Mouse (Mus musculus) heart, embryonic 16.5 days (tissue): ENCODE results near the gene Crocc2. TPM values are rescaled to one million over a fixed set of nuclear protein-coding genes. Genes with fewer than 3 reads are reported as not detected.

Experiments used
- ATAC-seq: fragments of 200-750 bp; cut with Nextera tagmentation; replicated peaks from 2 replicates; pipeline ENCODE4 v1.8.0; 2017; ENCODE audit warnings: moderate number of reproducible peaks; ENCODE audit not compliant: insufficient read depth, low FRiP score; ENCODE audit errors: extremely low read depth
- H3K27ac ChIP-seq: fragments of 300-500 bp; sonication (generic); 2 replicates; pipeline ENCODE4 v1.5.1; 2014; ENCODE audit warnings: mild to moderate bottlenecking, low read length, control low read depth, moderate library complexity
- H3K27me3 ChIP-seq: fragments of 300-500 bp; sonication (generic); 2 replicates; pipeline ENCODE4 v1.6.1; 2014; ENCODE audit warnings: low read length, mixed read lengths; ENCODE audit not compliant: control insufficient read depth, insufficient read depth
- H3K36me3 ChIP-seq: fragments of 300-500 bp; sonication (generic); 2 replicates; pipeline ENCODE4 v1.6.1; 2014; ENCODE audit not compliant: control insufficient read depth, insufficient read depth
- H3K4me1 ChIP-seq: fragments of 300-500 bp; sonication (generic); 2 replicates; pipeline ENCODE4 v1.6.1; 2014; ENCODE audit warnings: low read length, mixed read lengths; ENCODE audit not compliant: control insufficient read depth, insufficient read depth
- H3K4me2 ChIP-seq: fragments of 300-500 bp; sonication (generic); 2 replicates; pipeline ENCODE4 v1.6.1; 2014; ENCODE audit warnings: low read depth, mild to moderate bottlenecking, control low read depth, low read length
- H3K4me3 ChIP-seq: fragments of 300-500 bp; sonication (generic); 2 replicates; pipeline ENCODE4 v1.5.1; 2014; ENCODE audit warnings: mild to moderate bottlenecking, control low read depth, low read length
- H3K9ac ChIP-seq: fragments of 300-500 bp; sonication (generic); 2 replicates; pipeline ENCODE4 v1.6.1; 2014; ENCODE audit warnings: low read length, control low read depth
- H3K9me3 ChIP-seq: fragments of 300-500 bp; sonication (generic); replicated peaks from 2 replicates; pipeline ENCODE4 v1.6.1; 2016; ENCODE audit warnings: low read length; ENCODE audit not compliant: control insufficient read depth
- WGBS: fragments of 180-500 bp; shearing (Covaris S2); extraction: QIAGEN DNeasy Blood & Tissue Kit; methylation state at CpG from one replicate; pipeline ENCODE4 v1.1.7; 2014; 5-methylcytosine and 5-hydroxymethylcytosine counted together
- polyA plus RNA-seq: library from polyadenylated mRNA; unstranded; fragments of >200 nt; fragmentation: Nextera tagmentation; extraction: Ambion mirVana; gene quantifications from 2 replicates; pipeline ENCODE4 v1.2.1, GENCODE M21; 2015

Gene Crocc2
- polyA plus RNA-seq, 1 experiment from 2014 or later, result 0.38 TPM

DNA sequence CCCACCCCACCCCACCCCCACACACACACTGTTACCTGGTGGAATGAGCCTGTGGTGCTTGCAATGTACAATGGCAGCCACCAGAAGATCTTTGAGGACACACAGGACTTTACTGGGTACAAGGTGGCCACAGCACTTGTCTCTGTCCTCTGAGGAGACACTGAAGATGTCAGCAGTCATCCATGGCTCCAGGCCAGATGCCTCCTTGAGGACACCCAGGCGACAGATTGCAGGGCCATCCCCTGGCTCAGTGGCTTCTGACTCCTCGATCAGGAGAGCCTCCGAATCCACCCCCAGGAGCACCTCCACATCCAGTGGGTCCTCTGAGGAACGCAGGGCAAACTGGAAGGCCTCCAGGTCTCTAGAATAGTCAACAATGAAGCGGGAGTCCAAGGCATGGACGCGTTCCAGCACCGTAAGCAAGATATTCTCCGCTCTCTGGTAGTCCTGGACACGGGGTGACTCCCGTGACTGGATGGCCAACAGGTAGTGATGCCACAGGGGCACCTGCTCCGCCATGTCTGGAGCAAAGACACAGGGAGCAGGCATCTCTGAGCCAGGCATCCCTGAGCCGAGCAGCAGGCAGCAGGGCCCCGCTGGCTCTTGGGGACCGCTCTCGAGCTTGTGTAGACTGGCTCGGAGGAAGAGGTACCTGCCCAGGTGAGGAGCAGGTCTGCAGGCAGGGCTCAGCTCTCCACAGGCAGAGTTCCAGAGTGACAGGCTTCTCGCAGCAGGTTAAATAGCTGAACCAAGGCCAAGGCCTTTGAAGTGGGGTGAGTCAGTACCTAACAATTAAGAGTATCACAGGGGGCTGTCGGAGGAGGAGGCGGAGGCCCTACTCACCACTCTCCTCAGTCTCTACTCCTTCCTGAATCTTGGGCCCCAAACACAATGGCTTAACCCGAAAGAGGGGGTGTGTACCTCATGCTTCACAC, 8.7 kb upstream of the Crocc2 start:
- H3K4me1 ChIP-seq, result no peaks in the 10 kb centered on the region
- no peak overlapping the region for H3K9ac ChIP-seq
- no peak overlapping the region for H3K4me3 ChIP-seq
- ATAC-seq, result no peak
- 68% methylated on average over 21 of the region's 21 CpGs for WGBS
- no peak overlapping the region for H3K4me2 ChIP-seq
- no peak overlapping the region for H3K27ac ChIP-seq
- peaks cover 14% of the 10 kb centered on the region; the same call in 1 of the 2 replicates for H3K27me3 ChIP-seq
- no peaks in the 10 kb centered on the region for H3K36me3 ChIP-seq
- no peaks in the 10 kb centered on the region for H3K9me3 ChIP-seq

DNA sequence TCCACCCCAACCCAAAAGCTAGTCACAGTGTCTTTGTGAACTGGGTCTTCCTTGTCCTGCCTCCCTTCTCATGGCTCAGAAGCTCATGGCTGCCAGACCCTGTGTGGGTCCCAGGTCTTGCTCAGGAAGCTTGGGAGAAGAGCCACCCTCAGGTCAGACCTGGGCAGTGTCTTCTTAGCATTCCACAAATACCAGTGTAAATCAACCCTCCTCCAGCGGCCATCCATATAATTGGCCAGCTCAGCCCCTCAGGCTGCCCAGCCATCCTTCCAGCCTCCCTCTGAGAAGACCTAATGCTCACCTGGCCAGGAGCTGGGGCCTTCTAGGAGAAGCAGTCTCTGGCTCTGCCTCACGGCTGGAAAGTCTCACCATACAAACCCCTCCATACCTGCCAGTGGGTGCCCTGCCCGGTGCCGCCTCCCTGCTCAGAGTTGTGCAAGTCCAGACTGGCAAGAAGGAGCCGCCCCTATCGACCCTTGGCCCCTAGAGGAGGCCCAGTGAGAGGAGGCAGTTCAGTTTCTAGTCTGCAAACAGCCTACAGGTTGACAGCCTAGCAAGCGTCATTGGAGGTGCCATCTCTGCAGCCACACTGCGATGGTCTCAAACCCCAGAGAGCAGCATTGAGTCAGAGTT, 7.9 kb upstream of the Crocc2 start, which contains the start of gene 2310007B03Rik:
2310007B03Rik (minus strand) TSS at position 448 of the 633 bp plus-strand sequence.
- Histone ChIP-seq H3K4me3 (no peak within 1 kb of the TSS), H3K9me3 (no peaks in the 10 kb centered on the region), H3K9ac (no peak within 1 kb of the TSS), H3K4me2 (no peak within 1 kb of the TSS), H3K27ac (no peak within 1 kb of the TSS), H3K4me1 (no peaks in the 10 kb centered on the region), H3K36me3 (no peaks in the 10 kb centered on the region), H3K27me3 (peaks cover 16% of the 10 kb centered on the region; the same call in 1 of the 2 replicates)
- WGBS, result 75% methylated on average over 8 of the region's 8 CpGs
- no peak for ATAC-seq

DNA sequence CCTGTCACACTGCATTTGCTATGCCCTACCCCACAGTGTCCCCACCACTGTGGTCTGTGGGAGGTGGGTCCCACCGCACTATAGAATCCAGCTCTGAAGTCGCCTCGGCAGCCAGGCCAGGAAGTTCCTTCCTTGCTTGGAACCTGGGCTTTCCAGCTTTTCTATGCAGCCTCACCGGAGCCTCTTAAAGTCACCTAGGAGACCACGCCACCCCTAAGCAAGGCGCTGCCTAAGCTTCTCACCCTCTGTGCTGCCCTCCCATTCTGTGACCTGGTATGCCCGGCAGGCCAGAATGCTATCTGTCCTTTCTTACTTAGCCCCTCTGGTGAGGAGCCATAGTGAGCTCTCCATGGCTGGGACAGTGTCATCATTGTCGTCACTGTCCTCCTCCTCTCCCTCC, 7.2 kb upstream of the Crocc2 start:
- WGBS, result 66% methylated on average over 8 of the region's 8 CpGs
- Histone ChIP-seq H3K4me1 (no peaks in the 10 kb centered on the region), H3K27ac (no peak overlapping the region), H3K4me2 (no peak overlapping the region), H3K4me3 (no peak overlapping the region), H3K9me3 (no peaks in the 10 kb centered on the region), H3K9ac (no peak overlapping the region), H3K36me3 (no peaks in the 10 kb centered on the region), H3K27me3 (peaks cover 16% of the 10 kb centered on the region; the same call in 1 of the 2 replicates)
- ATAC-seq, result no peak

DNA sequence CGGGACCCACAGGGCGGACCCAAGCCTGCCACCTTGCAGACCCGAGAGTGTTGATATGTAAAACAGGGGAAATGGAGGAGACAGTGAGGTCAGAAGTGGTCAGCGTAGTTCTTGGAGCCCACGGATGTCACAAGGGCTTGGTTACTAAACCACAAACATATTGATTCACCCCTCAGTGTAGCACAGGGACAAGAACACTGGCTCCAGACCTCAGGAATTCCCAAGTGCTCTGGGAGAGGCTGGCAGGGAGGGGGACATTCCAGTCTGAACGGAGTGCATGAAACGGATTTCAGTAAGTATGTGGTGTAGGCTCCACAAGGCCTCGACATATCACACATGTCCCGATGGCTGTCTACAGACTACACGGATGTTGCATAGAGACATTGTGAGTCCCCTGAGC, 6.6 kb upstream of the Crocc2 start:
- 57% methylated on average over 10 of the region's 10 CpGs for WGBS
- Histone ChIP-seq H3K9ac (no peak overlapping the region), H3K27me3 (peaks cover 14% of the 10 kb centered on the region; the same call in 1 of the 2 replicates), H3K4me2 (no peak overlapping the region), H3K36me3 (no peaks in the 10 kb centered on the region), H3K27ac (no peak overlapping the region), H3K4me1 (no peaks in the 10 kb centered on the region), H3K4me3 (no peak overlapping the region), H3K9me3 (no peaks in the 10 kb centered on the region)
- ATAC-seq, result no peak

DNA sequence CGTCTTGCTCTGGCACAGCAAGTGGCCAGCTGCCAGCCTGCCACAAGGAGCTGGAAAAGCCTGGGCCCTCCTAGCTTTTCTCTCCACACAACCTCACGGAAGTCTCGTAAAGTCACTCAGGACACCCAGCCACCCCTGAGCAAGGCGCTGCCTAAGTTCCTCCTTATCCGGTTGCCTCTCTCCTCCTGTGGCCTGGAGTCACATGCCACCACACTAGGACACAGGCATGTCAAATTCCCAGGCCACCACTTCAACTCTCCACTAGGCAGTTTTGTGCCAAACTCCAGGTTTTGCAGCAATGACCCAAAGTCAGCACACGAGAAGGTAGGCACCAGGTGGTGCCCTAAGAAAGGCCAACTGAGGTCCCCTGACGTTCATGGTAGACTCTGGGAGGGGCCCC, 5.9 kb upstream of the Crocc2 start:
- Histone ChIP-seq H3K9ac (no peak overlapping the region), H3K27me3 (peaks cover 14% of the 10 kb centered on the region; the same call in 1 of the 2 replicates), H3K4me3 (no peak overlapping the region), H3K27ac (no peak overlapping the region), H3K9me3 (no peaks in the 10 kb centered on the region), H3K4me2 (no peak overlapping the region), H3K36me3 (no peaks in the 10 kb centered on the region), H3K4me1 (no peaks in the 10 kb centered on the region)
- WGBS, result 76% methylated on average over 7 of the region's 7 CpGs
- ATAC-seq, result no peak

DNA sequence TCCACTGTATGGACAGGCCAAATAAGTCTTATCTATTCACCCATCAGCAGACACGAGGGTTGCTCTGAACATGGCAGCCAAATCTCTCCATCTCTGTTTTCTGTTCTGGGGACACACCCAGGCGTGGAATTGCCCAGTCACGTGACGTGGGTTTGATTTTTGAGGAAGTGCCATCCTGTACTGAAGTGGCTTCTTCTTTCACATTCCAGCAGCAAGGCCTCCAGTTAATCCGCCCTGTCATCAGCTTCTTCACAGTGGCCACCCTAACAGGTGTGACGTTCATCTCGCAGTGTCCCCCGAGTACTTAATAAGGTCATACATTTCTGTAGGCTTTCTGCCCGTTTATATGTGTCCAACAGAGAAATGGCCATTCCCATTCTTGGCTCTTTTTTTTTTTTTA, 3.1 kb upstream of the Crocc2 start:
- Histone ChIP-seq H3K27me3 (peaks cover 22% of the 10 kb centered on the region), H3K4me1 (no peaks in the 10 kb centered on the region), H3K9me3 (no peaks in the 10 kb centered on the region), H3K27ac (no peak overlapping the region), H3K4me2 (no peak overlapping the region), H3K36me3 (no peaks in the 10 kb centered on the region), H3K4me3 (no peak overlapping the region), H3K9ac (no peak overlapping the region)
- no peak for ATAC-seq
- 52% methylated on average over 9 of the region's 9 CpGs for WGBS

DNA sequence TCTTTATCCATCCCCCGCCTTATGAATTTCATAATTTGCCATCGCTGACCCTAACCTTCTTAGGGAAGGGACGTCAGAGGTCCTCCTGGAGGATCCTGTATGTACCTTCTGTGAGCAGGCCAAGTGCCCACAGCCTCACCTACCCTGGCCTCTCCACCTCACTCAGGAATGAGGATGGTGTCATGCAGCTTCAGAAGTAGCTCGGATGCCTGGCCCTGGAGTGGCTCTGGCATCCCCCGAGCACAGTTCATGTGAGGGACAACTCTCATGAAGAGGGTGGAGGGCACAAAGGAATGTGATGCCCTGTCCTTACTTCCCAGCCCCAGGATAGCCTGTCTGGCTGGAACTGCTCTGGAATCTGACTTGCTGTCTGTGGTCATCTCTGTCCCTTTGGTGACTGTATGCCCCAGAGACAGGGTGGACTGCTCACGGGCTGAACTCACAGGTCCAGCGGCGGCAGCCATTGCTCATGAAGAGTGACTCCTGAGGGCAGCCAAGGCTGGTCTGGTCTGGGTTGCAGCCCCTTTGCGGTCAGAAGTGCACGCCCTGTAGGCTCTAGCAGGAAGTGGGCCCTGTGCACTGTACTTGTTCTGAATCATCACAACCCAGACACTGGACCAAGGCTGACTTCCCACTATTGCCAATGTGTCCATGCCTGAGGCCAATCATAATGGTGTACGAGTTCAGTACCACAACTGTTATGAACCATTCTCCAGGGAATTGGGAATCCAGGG, 2.0 kb upstream of the Crocc2 start:
- Histone ChIP-seq H3K4me3 (no peak overlapping the region), H3K4me2 (no peak overlapping the region), H3K27ac (no peak overlapping the region), H3K36me3 (no peaks in the 10 kb centered on the region), H3K9ac (no peak overlapping the region), H3K9me3 (no peaks in the 10 kb centered on the region), H3K4me1 (no peaks in the 10 kb centered on the region), H3K27me3 (peaks cover 24% of the 10 kb centered on the region)
- 70% methylated on average over 11 of the region's 11 CpGs for WGBS
- no peak for ATAC-seq

DNA sequence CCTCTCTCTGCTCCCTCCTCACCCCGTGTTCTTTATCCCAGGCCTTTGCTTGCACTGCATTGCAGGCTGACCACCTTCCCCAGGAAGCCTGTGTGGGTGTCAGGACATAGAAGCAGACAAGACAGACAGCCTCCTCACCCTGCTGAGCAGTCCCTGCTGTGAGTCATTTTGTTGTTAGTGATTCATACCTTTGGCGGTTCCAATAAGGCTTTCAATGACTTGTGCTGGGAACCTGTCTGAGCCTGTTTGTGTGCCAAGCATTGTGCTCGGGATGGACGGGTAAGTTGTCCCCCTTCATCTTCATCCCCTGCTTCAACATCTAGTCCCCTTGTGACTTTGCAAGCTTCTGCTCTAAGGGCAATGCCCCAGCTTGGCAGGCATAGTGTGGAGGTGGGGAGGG, 5.1 kb downstream of the Crocc2 start:
- Histone ChIP-seq H3K9me3 (no peaks in the 10 kb centered on the region), H3K4me2 (no peak overlapping the region), H3K4me1 (peaks cover 9% of the 10 kb centered on the region; the same call in 1 of the 2 replicates), H3K27ac (no peak overlapping the region), H3K27me3 (peaks cover 39% of the 10 kb centered on the region), H3K4me3 (no peak overlapping the region), H3K9ac (no peak overlapping the region), H3K36me3 (no peaks in the 10 kb centered on the region)
- 50% methylated on average over 4 of the region's 4 CpGs for WGBS
- ATAC-seq, result no peak
